8 mouse cellular contexts compared by ENCODE assay signal in genomic region chr4:46507736-46508460, GRCm38 (mm10). TPM values are rescaled to one million over a fixed set of nuclear protein-coding genes. Genes with fewer than 3 reads are reported as not detected.
A peak's percentile ranks its signal among the peaks of the same experiment; 100 is the strongest.
DNase-seq lines count a peak whose midpoint lies in the region; ATAC-seq lines count a peak whose summit lies in the region.

No protein-coding gene starts in this region.

- intact Hi-C loops in gastrocnemius, postnatal 14 days (cut with DNase I; ENCODE audit: low total_unique reads), result loop anchor here (10.0 kb wide), 1 partner anchor 157 kb away; no protein-coding TSS in a partner anchor
- intact Hi-C loops in left cerebral cortex, postnatal 25 days (cut with DNase I), result loop anchor here (1.0 to 10.0 kb wide), 3 partner anchors 93 to 547 kb away; partner anchors contain the start of genes Anks6 and Tbc1d2

- ATAC-seq in megakaryocyte-erythroid progenitor cell, adult 5-6 weeks (replicated peaks; ENCODE audit: low FRiP score, low TSS enrichment, poor library complexity, severe bottlenecking), result peak; percentile 72

- peak; percentile 79 to 81 for DNase-seq in adrenal gland, adult 18-20 months (ENCODE audit: low spot score in 2 of 2)
- peak; percentile 88 for DNase-seq in embryo, embryonic 10.5 days (ENCODE audit: low spot score)
- peak; percentile 79 for DNase-seq in gastrocnemius, postnatal 14 days
- DNase-seq in induced T-regulatory cell, adult 2 months (ENCODE audit: low read depth), result peak; percentile 93
- peak; percentile 67 to 79 for DNase-seq in left cerebral cortex, postnatal 25 days (ENCODE audit: low spot score in 2 of 2)
- peak; percentile 48 for DNase-seq in skeletal muscle tissue, adult 2 months (ENCODE audit: low read depth, low spot score)
- DNase-seq in MN1 (ENCODE audit: low spot score), result no peak

RNA-seq across cellular contexts. Expression of gene Nans, which starts 18.9 kb away (rescaled TPM):
- total RNA-seq in adrenal gland, adult 18-20 months (2021), result 10 to 100 TPM; 29.9 to 35.4 TPM
- 10 to 100 TPM; 23.6 to 29.1 TPM for total RNA-seq in gastrocnemius, postnatal 14 days (2021)
- 10 to 100 TPM; 19.4 to 19.7 TPM for total RNA-seq in left cerebral cortex, postnatal 25 days (2021)
- 58.0 and 77.3 TPM in 2 replicates for total RNA-seq in megakaryocyte-erythroid progenitor cell, adult 5-6 weeks (2014; fragmentation: Nextera tagmentation)
- 57.8 and 68.7 TPM in 2 replicates for total RNA-seq in megakaryocyte-erythroid progenitor cell, adult 5-6 weeks (2017)

RNA-seq across cellular contexts. Expression of gene Trim14, which starts 28.0 kb away (rescaled TPM):
- total RNA-seq in adrenal gland, adult 18-20 months (2021), result 1 to 10 TPM; 4.7 to 5.0 TPM
- under 1 TPM; 0.66 to 0.93 TPM for total RNA-seq in gastrocnemius, postnatal 14 days (2021)
- total RNA-seq in left cerebral cortex, postnatal 25 days (2021), result 1 to 10 TPM in 1 of 2 experiments, under 1 TPM in 1; 0.76 to 1.4 TPM
- 8.5 and 13.1 TPM in 2 replicates for total RNA-seq in megakaryocyte-erythroid progenitor cell, adult 5-6 weeks (2014; fragmentation: Nextera tagmentation)
- total RNA-seq in megakaryocyte-erythroid progenitor cell, adult 5-6 weeks (2017), result 7.3 and 8.1 TPM in 2 replicates

RNA-seq across cellular contexts. Expression of gene Anp32b, which starts 57.2 kb away (rescaled TPM):
- total RNA-seq in adrenal gland, adult 18-20 months (2021), result 100 to 1,000 TPM in 1 of 2 experiments, 10 to 100 TPM in 1; 90.3 to 111 TPM
- total RNA-seq in gastrocnemius, postnatal 14 days (2021), result 10 to 100 TPM; 69.9 to 78.8 TPM
- total RNA-seq in left cerebral cortex, postnatal 25 days (2021), result 10 to 100 TPM; 43.3 to 43.9 TPM
- total RNA-seq in megakaryocyte-erythroid progenitor cell, adult 5-6 weeks (2014; fragmentation: Nextera tagmentation), result 736 and 1,006 TPM in 2 replicates
- total RNA-seq in megakaryocyte-erythroid progenitor cell, adult 5-6 weeks (2017), result 180 and 265 TPM in 2 replicates
